Mouse (Mus musculus) embryo, embryonic 10 days (tissue): ENCODE measurements at regions not wholly inside any gene's neighbourhood (a gene's known extent, or its start where the extent isn't known, plus 50 kb on each side); places are given as distances from the start of the nearest gene placed in this dataset.

Source experiments
- DNase-seq: peaks from one replicate; pipeline ENCODE4 v3.0.0-alpha.2; 2015; ENCODE audit warnings: low spot score

- no peak for DNase-seq
Observed at GRCm38 (mm10) chr6:15501063-15501462, 219.4 kb upstream of the Mdfic start.

GRCm38 (mm10) chr6:15509314-15509713 lies 211.1 kb upstream of the Mdfic start:
- DNase-seq: no peak

- DNase-seq: no peak
Observed at GRCm38 (mm10) chr6:15537279-15537678, 183.2 kb upstream of the Mdfic start.

GRCm38 (mm10) chr6:15541969-15542368 lies 178.5 kb upstream of the Mdfic start:
- no peak for DNase-seq

GRCm38 (mm10) chr6:15543516-15544080 lies 176.9 kb upstream of the Mdfic start:
- no peak for DNase-seq

GRCm38 (mm10) chr6:15548833-15549232 lies 171.6 kb upstream of the Mdfic start:
- DNase-seq: no peak

GRCm38 (mm10) chr6:15592780-15593179 lies 127.7 kb upstream of the Mdfic start:
- DNase-seq: no peak

- DNase-seq: no peak
Observed at GRCm38 (mm10) chr6:15597226-15597983, 123.1 kb upstream of the Mdfic start.

- DNase-seq: no peak
Observed at GRCm38 (mm10) chr6:15610208-15610607, 110.3 kb upstream of the Mdfic start.

GRCm38 (mm10) chr6:15625910-15626564 lies 94.4 kb upstream of the Mdfic start:
- no peak for DNase-seq

- no peak for DNase-seq
Observed at GRCm38 (mm10) chr6:15638548-15638947, 81.9 kb upstream of the Mdfic start.

GRCm38 (mm10) chr6:15639378-15639777 lies 81.1 kb upstream of the Mdfic start:
- peak; percentile 60 for DNase-seq

GRCm38 (mm10) chr6:15639809-15640479 lies 80.5 kb upstream of the Mdfic start:
- DNase-seq: peak; percentile 5

- DNase-seq: no peak
Observed at GRCm38 (mm10) chr6:15644311-15644710, 76.2 kb upstream of the Mdfic start.

- DNase-seq: no peak
Observed at GRCm38 (mm10) chr6:15647499-15647898, 73.0 kb upstream of the Mdfic start.
